Mouse (Mus musculus) heart, embryonic 12.5 days (tissue): ENCODE data around the gene Cbx7. TPM values are rescaled to one million over a fixed set of nuclear protein-coding genes. Genes with fewer than 3 reads are reported as not detected.
A peak's percentile ranks its signal among the peaks of the same experiment; 100 is the strongest.
"Not testable (repeated sequence)": the region's sequence is repeated elsewhere in the genome, so short reads cannot be mapped to it uniquely, and the experiment has no call there.

Experiments used
- ATAC-seq: fragments of 200-750 bp; cut with Nextera tagmentation; 2 replicates; pipeline ENCODE4 v1.8.0; 2017; ENCODE audit warnings: moderate TSS enrichment, moderate library complexity; ENCODE audit not compliant: insufficient number of reproducible peaks, low FRiP score
- H3K27ac ChIP-seq: fragments of 300-500 bp; sonication (generic); 2 replicates; pipeline ENCODE4 v1.5.1; 2016; ENCODE audit warnings: mild to moderate bottlenecking, moderate library complexity; ENCODE audit not compliant: poor library complexity, severe bottlenecking
- H3K27me3 ChIP-seq: fragments of 300-500 bp; sonication (generic); replicated peaks from 2 replicates; pipeline ENCODE4 v1.6.1; 2016; ENCODE audit warnings: mild to moderate bottlenecking, moderate library complexity
- H3K36me3 ChIP-seq: fragments of 300-500 bp; sonication (generic); 2 replicates; pipeline ENCODE4 v1.6.1; 2016; ENCODE audit warnings: mild to moderate bottlenecking, moderate library complexity
- H3K4me1 ChIP-seq: fragments of 300-500 bp; sonication (generic); replicated peaks from 2 replicates; pipeline ENCODE4 v1.6.1; 2016; ENCODE audit warnings: mild to moderate bottlenecking
- H3K4me2 ChIP-seq: fragments of 300-500 bp; sonication (generic); 2 replicates; pipeline ENCODE4 v1.6.1; 2016; ENCODE audit warnings: mild to moderate bottlenecking, moderate library complexity
- H3K4me3 ChIP-seq: fragments of 300-500 bp; sonication (generic); 2 replicates; pipeline ENCODE4 v1.5.1; 2016; ENCODE audit warnings: mild to moderate bottlenecking
- H3K9ac ChIP-seq: fragments of 300-500 bp; sonication (generic); 2 replicates; pipeline ENCODE4 v1.6.1; 2016; ENCODE audit warnings: mild to moderate bottlenecking, moderate library complexity
- H3K9me3 ChIP-seq: fragments of 300-500 bp; sonication (generic); replicated peaks from 2 replicates; pipeline ENCODE4 v1.6.1; 2016; ENCODE audit warnings: mild to moderate bottlenecking, moderate library complexity
- WGBS: fragments of 180-500 bp; shearing (Covaris S2); methylation state at CpG from one replicate; pipeline ENCODE4 v1.1.7; 2016; 5-methylcytosine and 5-hydroxymethylcytosine counted together
- polyA plus RNA-seq: library from polyadenylated mRNA; unstranded; fragments of >200 nt; fragmentation: Nextera tagmentation; extraction: Ambion mirVana; gene quantifications from 2 replicates; pipeline ENCODE4 v1.2.1, GENCODE M21; 2016

Cbx7 gene
- polyA plus RNA-seq, 1 experiment from 2014 or later: 1.4 TPM

GRCm38 (mm10) chr15:79903963-79904362, 67.0 kb downstream of the Cbx7 start:
- peaks cover 19% of the 10 kb centered on the region for H3K36me3 ChIP-seq
- H3K9me3 ChIP-seq: no peaks in the 10 kb centered on the region
- H3K4me2 ChIP-seq: no peak overlapping the region
- ATAC-seq: no peak
- H3K27ac ChIP-seq: no peak overlapping the region
- no peak overlapping the region for H3K9ac ChIP-seq
- H3K4me1 ChIP-seq: no peaks in the 10 kb centered on the region
- peaks cover 10% of the 10 kb centered on the region; the same call in 1 of the 2 replicates for H3K27me3 ChIP-seq
- H3K4me3 ChIP-seq: no peak overlapping the region

GRCm38 (mm10) chr15:79903081-79903480, 67.8 kb downstream of the Cbx7 start:
- peaks cover 17% of the 10 kb centered on the region for H3K36me3 ChIP-seq
- not testable (repeated sequence) for H3K27ac ChIP-seq, H3K4me2 ChIP-seq, H3K9ac ChIP-seq, ATAC-seq, H3K9me3 ChIP-seq, H3K4me3 ChIP-seq, H3K4me1 ChIP-seq
- peaks cover 10% of the 10 kb centered on the region; the same call in 1 of the 2 replicates for H3K27me3 ChIP-seq
- WGBS: 90% methylated on average over 8 of the region's 8 CpGs

GRCm38 (mm10) chr15:79901399-79901798, 69.5 kb downstream of the Cbx7 start:
- no peak for ATAC-seq
- Histone ChIP-seq H3K4me1 (no peaks in the 10 kb centered on the region), H3K9me3 (no peaks in the 10 kb centered on the region), H3K36me3 (peaks cover 15% of the 10 kb centered on the region), H3K4me3 (no peak overlapping the region), H3K27ac (no peak overlapping the region), H3K9ac (no peak overlapping the region), H3K27me3 (peaks cover 3% of the 10 kb centered on the region; the same call in 1 of the 2 replicates), H3K4me2 (no peak overlapping the region)
- 84% methylated on average over 2 of the region's 2 CpGs for WGBS

- H3K4me1 ChIP-seq: no peaks in the 10 kb centered on the region
- no peak overlapping the region for H3K27ac ChIP-seq
- no peak overlapping the region for H3K4me3 ChIP-seq
- H3K9me3 ChIP-seq: no peaks in the 10 kb centered on the region
- H3K9ac ChIP-seq: no peak overlapping the region
- 74% methylated on average over 7 of the region's 7 CpGs for WGBS
- ATAC-seq: no peak
- no peaks in the 10 kb centered on the region for H3K27me3 ChIP-seq
- H3K4me2 ChIP-seq: no peak overlapping the region
- H3K36me3 ChIP-seq: peaks cover 13% of the 10 kb centered on the region
Observed at GRCm38 (mm10) chr15:79900751-79901150, 70.2 kb downstream of the Cbx7 start.

- no peak overlapping the region for H3K4me2 ChIP-seq
- H3K36me3 ChIP-seq: peaks cover 8% of the 10 kb centered on the region; the same call in 1 of the 2 replicates
- H3K9ac ChIP-seq: no peak overlapping the region
- H3K27me3 ChIP-seq: no peaks in the 10 kb centered on the region
- no peaks in the 10 kb centered on the region for H3K4me1 ChIP-seq
- H3K4me3 ChIP-seq: no peak overlapping the region
- WGBS: 70% methylated on average over 6 of the region's 6 CpGs
- no peak overlapping the region for H3K27ac ChIP-seq
- no peak for ATAC-seq
- no peaks in the 10 kb centered on the region for H3K9me3 ChIP-seq
Observed at GRCm38 (mm10) chr15:79899828-79900510, 71.0 kb downstream of the Cbx7 start.

GRCm38 (mm10) chr15:79898988-79899387, 71.9 kb downstream of the Cbx7 start:
- 81% methylated on average over 5 of the region's 5 CpGs for WGBS
- no peak overlapping the region for H3K9ac ChIP-seq
- H3K9me3 ChIP-seq: no peaks in the 10 kb centered on the region
- H3K4me1 ChIP-seq: no peaks in the 10 kb centered on the region
- H3K36me3 ChIP-seq: peaks cover 8% of the 10 kb centered on the region; the same call in 1 of the 2 replicates
- H3K4me3 ChIP-seq: no peak overlapping the region
- no peak for ATAC-seq
- H3K27ac ChIP-seq: no peak overlapping the region
- no peak overlapping the region for H3K4me2 ChIP-seq
- H3K27me3 ChIP-seq: no peaks in the 10 kb centered on the region

GRCm38 (mm10) chr15:79896080-79896725, 74.7 kb downstream of the Cbx7 start:
- no peak overlapping the region for H3K27ac ChIP-seq
- no peak overlapping the region for H3K4me2 ChIP-seq
- H3K27me3 ChIP-seq: no peaks in the 10 kb centered on the region
- ATAC-seq: no peak
- no peaks in the 10 kb centered on the region for H3K9me3 ChIP-seq
- no peak overlapping the region for H3K9ac ChIP-seq
- WGBS: 74% methylated on average over 9 of the region's 9 CpGs
- H3K4me1 ChIP-seq: peaks cover 6% of the 10 kb centered on the region
- H3K4me3 ChIP-seq: no peak overlapping the region
- H3K36me3 ChIP-seq: peaks cover 8% of the 10 kb centered on the region; the same call in 1 of the 2 replicates

GRCm38 (mm10) chr15:79895221-79896079, 75.5 kb downstream of the Cbx7 start:
- not testable (repeated sequence) for H3K9me3 ChIP-seq, H3K4me1 ChIP-seq, H3K4me2 ChIP-seq, H3K27me3 ChIP-seq, H3K4me3 ChIP-seq, H3K9ac ChIP-seq, H3K36me3 ChIP-seq, ATAC-seq, H3K27ac ChIP-seq
- WGBS: 80% methylated on average over 12 of the region's 23 CpGs

GRCm38 (mm10) chr15:79894343-79894742, 76.6 kb downstream of the Cbx7 start:
- Histone ChIP-seq H3K4me2 (no peak overlapping the region), H3K9ac (no peak overlapping the region), H3K9me3 (no peaks in the 10 kb centered on the region), H3K4me1 (peaks cover 9% of the 10 kb centered on the region), H3K36me3 (peaks cover 5% of the 10 kb centered on the region; the same call in 1 of the 2 replicates), H3K27ac (no peak overlapping the region), H3K4me3 (no peak overlapping the region), H3K27me3 (0 out of 2 replicates have a peak, but pooled peaks cover 4% of the 10 kb centered on the region)
- 74% methylated on average over 4 of the region's 4 CpGs for WGBS
- ATAC-seq: no peak

GRCm38 (mm10) chr15:79893824-79894123, 77.1 kb downstream of the Cbx7 start:
- ATAC-seq: no peak
- WGBS: 21% methylated on average over 3 of the region's 3 CpGs
- no peaks in the 10 kb centered on the region for H3K9me3 ChIP-seq
- H3K9ac ChIP-seq: no peak overlapping the region
- H3K27ac ChIP-seq: no peak overlapping the region
- H3K36me3 ChIP-seq: peaks cover 5% of the 10 kb centered on the region; the same call in 1 of the 2 replicates
- H3K4me2 ChIP-seq: peak overlapping the region; percentile 11; the same call in 1 of the 2 replicates
- no peak overlapping the region for H3K4me3 ChIP-seq
- 0 out of 2 replicates have a peak, but pooled peaks cover 4% of the 10 kb centered on the region for H3K27me3 ChIP-seq
- H3K4me1 ChIP-seq: peaks cover 9% of the 10 kb centered on the region
